Mouse (Mus musculus): ENCODE measurements around the gene Asb15.

Gene Asb15

DNA sequence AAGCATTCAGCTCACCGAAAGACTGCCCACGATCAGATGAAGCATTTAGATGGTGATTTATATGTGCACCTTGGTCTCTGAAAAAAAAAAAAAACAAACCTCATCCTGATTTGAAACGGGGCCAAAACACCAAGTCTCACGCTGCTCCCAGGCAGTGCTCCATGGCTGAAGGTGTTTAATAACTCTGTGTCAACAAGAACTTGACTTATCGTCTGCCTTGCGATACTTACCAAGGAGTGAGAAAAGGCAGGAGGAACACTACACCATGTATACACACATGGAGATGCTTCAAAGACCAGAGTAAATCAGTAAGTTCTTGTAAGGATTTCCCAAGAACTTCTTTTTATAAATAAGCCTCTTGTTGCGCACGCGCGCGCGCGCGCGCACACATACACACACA lies 79.6 kb downstream of the Asb15 start:
- DNase-seq (ENCODE audit: low spot score in 2 of 2) = no peak

GRCm38 (mm10) chr6:24608129-24608528 lies 80.2 kb downstream of the Asb15 start:
- DNase-seq (ENCODE audit: low spot score in 2 of 2) = no peak

GRCm38 (mm10) chr6:24608682-24609081 lies 80.7 kb downstream of the Asb15 start:
- DNase-seq (ENCODE audit: low spot score in 2 of 2) = no peak

GRCm38 (mm10) chr6:24609531-24609930 lies 81.6 kb downstream of the Asb15 start:
- no peak for DNase-seq (ENCODE audit: low spot score in 2 of 2)

- no peak for DNase-seq (ENCODE audit: low spot score in 2 of 2)
Measured at GRCm38 (mm10) chr6:24610358-24610757, 82.4 kb downstream of the Asb15 start.

GRCm38 (mm10) chr6:24612074-24612755 lies 84.3 kb downstream of the Asb15 start:
- no peak for DNase-seq (ENCODE audit: low spot score in 2 of 2)

DNA sequence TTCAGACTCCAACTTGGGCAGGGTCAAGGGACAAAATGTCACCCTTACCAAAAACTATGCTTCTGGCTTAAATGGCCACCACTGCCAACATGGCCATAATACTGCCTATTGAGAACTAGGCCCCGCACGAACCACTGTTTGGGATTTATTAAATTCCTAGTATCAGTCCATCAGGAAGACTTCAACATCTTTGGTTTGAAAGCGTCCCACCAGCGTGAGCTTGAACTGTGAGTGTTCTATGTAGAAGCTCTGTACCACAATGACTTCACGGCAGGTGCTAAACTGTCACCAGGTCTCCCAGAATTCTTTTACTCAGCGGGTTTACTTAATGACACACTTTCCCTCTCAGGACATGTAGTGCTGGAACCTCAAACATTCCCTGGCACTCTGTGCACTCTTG lies 85.4 kb downstream of the Asb15 start:
- no peak for DNase-seq (ENCODE audit: low spot score in 2 of 2)

DNA sequence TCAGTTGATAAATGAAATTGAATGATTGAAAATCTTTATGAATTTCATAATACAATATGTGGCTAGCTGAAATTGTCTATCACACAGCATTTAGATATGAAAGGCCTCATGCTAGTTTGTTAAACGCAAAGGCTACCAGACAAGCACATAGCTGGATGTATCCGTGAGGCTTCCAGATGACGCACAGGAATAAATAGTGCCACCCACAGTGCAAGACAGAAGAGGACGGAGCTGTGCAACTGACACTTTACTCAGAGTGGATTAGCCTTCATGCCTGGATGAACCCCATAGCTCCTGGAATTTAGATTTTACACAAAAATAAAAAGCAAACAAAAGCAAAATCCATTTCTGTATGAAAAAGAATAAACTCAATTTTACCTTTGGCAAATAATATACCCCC lies 86.0 kb downstream of the Asb15 start:
- no peak for DNase-seq (ENCODE audit: low spot score in 2 of 2)

DNA sequence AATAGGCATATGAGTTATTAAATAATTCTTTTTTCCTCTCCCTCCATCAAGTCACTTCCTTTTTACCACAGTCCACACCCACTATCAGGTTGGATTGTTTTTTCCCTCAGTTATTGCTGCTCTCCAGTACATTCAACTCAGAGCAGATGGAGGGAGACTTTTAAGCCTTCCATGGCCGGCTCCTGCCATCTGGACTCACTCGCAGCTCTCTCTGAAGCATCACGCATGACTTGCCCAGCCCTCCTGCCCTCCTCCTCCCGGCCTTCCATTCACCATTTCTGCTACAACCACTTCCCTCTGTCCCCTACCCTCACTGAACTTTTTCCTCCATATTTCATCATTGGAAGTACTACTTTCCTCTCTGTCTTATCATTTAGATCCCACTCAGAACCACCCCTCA lies 88.8 kb downstream of the Asb15 start:
- DNase-seq (ENCODE audit: low spot score in 2 of 2) = peak in 1 of 2 experiments; percentile 14

DNA sequence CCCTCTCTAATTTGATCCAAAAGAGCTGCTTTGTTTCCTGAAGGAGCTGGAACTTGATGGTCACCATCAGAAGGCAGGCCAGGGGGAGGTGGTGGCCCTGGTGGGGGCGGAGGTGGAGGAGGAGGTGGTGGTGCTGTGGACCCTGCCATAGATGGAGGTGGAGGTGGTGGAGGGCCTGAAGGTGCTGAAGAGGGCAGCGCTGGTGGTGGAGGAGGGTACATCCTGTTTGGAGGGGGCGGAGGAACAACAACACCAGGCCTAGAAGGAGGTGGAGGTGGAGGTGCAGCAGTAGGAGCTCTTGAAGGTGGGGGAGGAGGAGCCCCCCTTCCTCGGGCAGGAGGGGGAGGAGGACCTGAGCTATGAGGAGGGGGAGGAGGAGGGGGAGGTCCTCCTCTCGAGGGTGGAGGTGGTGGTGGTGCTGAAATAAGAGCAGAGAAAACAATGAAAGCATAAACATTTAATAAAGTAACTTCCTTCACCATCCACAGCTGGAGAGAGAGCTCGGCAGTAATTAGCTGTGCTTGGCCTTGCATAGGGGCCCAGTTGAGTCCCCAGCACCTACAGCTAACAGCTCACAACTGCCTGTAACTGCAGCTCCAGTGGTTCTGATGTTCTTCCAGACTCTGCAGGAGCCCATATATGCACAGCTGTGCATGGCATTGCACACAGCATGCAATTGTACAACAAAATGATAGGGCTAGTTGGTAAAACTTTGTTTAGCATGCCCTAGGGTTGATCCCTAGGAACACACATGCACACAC lies 91.5 kb downstream of the Asb15 start:
- DNase-seq (ENCODE audit: low spot score in 2 of 2) = no peak

DNA sequence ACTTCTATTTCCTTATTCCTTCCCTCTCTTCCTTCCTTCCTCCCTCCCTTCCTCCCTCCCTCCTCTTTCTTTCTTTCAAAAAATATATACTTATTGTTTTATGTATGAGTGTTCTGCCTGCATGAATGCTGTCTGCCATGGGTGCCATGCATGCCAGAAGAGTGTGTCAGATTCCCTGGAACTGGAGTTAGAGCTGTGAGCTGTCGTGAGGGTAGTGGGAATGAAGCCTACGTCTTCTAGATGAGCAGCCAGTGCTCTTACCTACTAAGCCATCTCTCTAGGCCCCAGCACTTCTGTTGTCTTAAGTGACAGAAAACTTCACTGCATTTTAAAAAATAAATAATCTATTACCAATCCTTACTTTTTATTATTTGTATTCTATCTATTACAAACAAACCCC lies 93.0 kb downstream of the Asb15 start:
- no peak for DNase-seq (ENCODE audit: low spot score in 2 of 2)

DNA sequence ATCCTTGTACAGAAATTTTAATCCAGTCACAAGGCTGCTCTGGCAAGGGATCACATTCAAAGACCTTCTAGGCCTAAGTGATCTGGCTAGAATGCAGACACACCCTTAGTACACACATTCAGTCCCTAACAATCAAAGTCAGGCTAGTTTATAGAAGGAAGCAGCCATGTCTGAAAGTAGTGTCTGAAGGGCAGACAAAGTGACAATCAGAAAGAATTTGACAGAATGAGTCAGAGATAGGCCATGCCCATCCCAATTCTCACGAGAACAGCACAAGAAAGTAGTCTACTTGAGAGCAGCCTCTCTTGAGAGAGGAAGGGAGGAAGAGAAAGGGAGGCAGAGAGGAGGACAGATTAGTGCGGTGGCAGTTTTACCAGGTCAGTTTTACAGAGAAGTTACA lies 94.2 kb downstream of the Asb15 start:
- no peak for DNase-seq (ENCODE audit: low spot score in 2 of 2)

Data from cerebellum, postnatal 4 days (tissue).